Mouse (Mus musculus) cortical plate, adult 2 months (tissue): ENCODE results near the gene Gatb.

ENCODE experiments used
- CTCF ChIP-seq: fragments of 200-500 bp; IDR thresholded peaks from 2 replicates; pipeline ENCODE4 v1.5.1; 2011; ENCODE audit warnings: mild to moderate bottlenecking, control low read depth, low read length; ENCODE audit not compliant: insufficient read depth; ENCODE audit errors: extremely low read depth
- POLR2A ChIP-seq: fragments of 200-500 bp; IDR thresholded peaks from 2 replicates; pipeline ENCODE4 v1.6.1; 2011; ENCODE audit warnings: mild to moderate bottlenecking, low read length, control low read depth; ENCODE audit not compliant: insufficient read depth; ENCODE audit errors: extremely low read depth

DNA sequence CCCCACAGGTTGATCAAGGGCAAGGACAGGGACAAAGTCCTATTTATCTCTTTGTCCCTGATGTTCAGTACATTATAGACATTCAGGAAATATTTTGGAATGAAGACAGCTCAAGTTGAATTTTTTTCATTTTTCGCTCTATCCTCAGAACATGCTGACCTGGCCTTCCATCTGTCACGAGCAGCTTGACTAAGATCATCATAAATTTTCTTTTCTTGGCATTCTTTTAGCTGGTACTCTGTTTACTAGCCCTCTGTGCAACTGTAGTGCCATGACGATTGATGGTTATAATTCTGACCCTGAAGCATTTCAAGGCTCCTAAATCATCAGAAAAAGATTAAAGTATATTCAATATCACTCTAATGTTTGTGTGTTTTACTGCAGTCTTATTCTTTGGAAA lies 25.6 kb downstream of the Gatb start:
- TF ChIP-seq CTCF (no peak), POLR2A (no peak)
